Mouse (Mus musculus): ENCODE data around the gene Pard6b. TPM values are rescaled to one million over a fixed set of nuclear protein-coding genes. Genes with fewer than 3 reads are reported as not detected.

Gene Pard6b
- total and polyA plus RNA-seq, 2 experiments from 2014 or later: 3.5 to 6.5 TPM

DNA sequence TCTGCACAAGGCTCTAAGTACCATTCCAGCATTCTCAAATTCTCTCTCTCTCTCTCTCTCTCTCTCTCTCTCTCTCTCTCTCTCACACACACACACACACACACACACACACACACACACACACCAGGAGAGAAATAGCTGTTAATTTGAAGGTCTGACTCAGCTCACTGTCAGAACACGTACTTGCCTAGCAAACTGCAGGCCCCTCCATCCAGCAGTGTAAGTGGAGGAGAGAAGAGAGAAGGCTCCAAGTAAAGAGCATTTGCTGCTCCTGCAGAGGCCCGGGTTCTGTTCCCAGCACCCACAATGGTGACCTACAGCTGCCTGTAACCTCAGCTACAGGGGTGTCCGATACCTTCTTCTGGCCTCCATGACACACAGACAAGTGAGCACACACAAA lies 37.7 kb downstream of the Pard6b start:
- Histone ChIP-seq H3K4me2 (ENCODE audit: low read depth, low read length) (no peak overlapping the region), H3K9ac (replicated peaks; ENCODE audit: low read depth, low read length) (no peak overlapping the region)

DNA sequence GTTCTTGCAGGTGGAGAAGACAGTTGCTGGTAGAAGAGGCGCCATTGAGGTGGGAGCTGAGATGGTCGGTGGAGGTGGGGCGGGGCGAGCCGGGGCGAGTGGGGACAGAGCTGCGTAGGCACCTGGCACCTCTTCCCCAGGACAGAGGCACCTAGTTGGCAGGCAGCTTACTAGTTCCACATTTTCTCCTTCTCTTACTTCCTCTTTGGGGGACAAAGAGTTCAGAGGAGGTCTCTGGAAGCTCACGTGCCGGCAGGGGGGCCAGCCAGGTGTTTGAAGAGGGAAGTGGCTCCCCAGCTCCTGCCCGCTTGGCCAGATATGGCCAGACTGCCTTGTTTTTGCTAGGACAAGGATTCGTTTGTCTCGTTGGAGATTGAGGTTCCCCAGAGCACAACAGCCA lies 38.3 kb downstream of the Pard6b start:
- WGBS: 59% methylated on average over 12 of the region's 12 CpGs
- TF ChIP-seq CTCF (IDR thresholded peaks at IDR 0.05; ENCODE audit: low read depth) (no peak), EP300 (IDR thresholded peaks at IDR 0.05; ENCODE audit: low read depth) (no peak)
- H3K27me3 ChIP-seq (ENCODE audit: control insufficient read depth, insufficient read depth, low read length): peaks cover 12% of the 10 kb centered on the region; the same call in 1 of the 2 replicates

More for the DNA sequence above, 37.7 kb downstream of the Pard6b start:
- no peak for ATAC-seq (ENCODE audit: insufficient read depth, low read depth)
- WGBS: 76% methylated on average over 3 of the region's 3 CpGs
- 0 out of 2 replicates have a peak, but pooled peaks cover 9% of the 10 kb centered on the region for H3K4me1 ChIP-seq (ENCODE audit: control insufficient read depth, insufficient read depth)
- no peaks in the 10 kb centered on the region for H3K9me3 ChIP-seq (replicated peaks; ENCODE audit: control insufficient read depth, low read length)
- no peaks in the 10 kb centered on the region for H3K36me3 ChIP-seq (replicated peaks; ENCODE audit: control insufficient read depth, insufficient read depth, low read length)
- no peak for TF ChIP-seq EP300 (IDR thresholded peaks at IDR 0.05; ENCODE audit: low read depth)
- TF ChIP-seq CTCF (IDR thresholded peaks at IDR 0.05; ENCODE audit: low read depth): no peak
- no peak overlapping the region for H3K27ac ChIP-seq (ENCODE audit: low read depth)
- H3K4me3 ChIP-seq (ENCODE audit: low read depth, low read length): no peak overlapping the region
- no peak for DNase-seq (ENCODE audit: low spot score)
- peaks cover 12% of the 10 kb centered on the region; the same call in 1 of the 2 replicates for H3K27me3 ChIP-seq (ENCODE audit: control insufficient read depth, insufficient read depth, low read length)

DNA sequence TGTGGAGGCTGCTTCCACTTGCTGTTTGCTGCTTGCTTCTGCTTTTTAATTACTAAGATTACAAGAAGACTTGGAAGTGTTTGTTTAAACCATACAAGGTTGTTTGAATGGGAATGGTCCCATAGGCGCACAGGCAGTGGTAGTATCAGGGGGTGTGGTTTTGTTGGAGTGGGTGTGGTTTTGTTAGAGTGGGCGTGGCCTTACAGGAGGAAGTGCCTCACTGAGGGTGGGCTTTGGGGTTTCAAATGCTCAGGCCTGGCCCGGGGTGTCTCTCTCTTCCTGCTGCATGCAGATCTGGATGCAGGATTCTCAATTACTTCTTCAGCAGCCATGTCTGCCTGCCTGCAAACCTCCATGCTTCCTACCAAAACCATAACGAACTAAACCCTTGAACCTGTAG lies 40.1 kb downstream of the Pard6b start:
- H3K4me2 ChIP-seq (ENCODE audit: low read depth, low read length): no peak overlapping the region

More for the DNA sequence above, 38.3 kb downstream of the Pard6b start:
- H3K9me3 ChIP-seq (replicated peaks; ENCODE audit: control insufficient read depth, low read length): no peaks in the 10 kb centered on the region
- no peak overlapping the region for H3K27ac ChIP-seq (ENCODE audit: low read depth)
- peaks cover 9% of the 10 kb centered on the region; the same call in 1 of the 2 replicates for H3K4me1 ChIP-seq (ENCODE audit: control insufficient read depth, insufficient read depth)
- no peak overlapping the region for H3K4me2 ChIP-seq (ENCODE audit: low read depth, low read length)
- DNase-seq (ENCODE audit: low spot score): no peak
- H3K4me3 ChIP-seq (ENCODE audit: low read depth, low read length): no peak overlapping the region
- no peak for ATAC-seq (ENCODE audit: insufficient read depth, low read depth)
- H3K36me3 ChIP-seq (replicated peaks; ENCODE audit: control insufficient read depth, insufficient read depth, low read length): no peaks in the 10 kb centered on the region
- no peak overlapping the region for H3K9ac ChIP-seq (replicated peaks; ENCODE audit: low read depth, low read length)

GRCm38 (mm10) chr2:168123652-168124051 lies 42.8 kb downstream of the Pard6b start:
- Histone ChIP-seq H3K27me3 (ENCODE audit: control insufficient read depth, insufficient read depth, low read length) (no peaks in the 10 kb centered on the region), H3K4me2 (ENCODE audit: low read depth, low read length) (no peak overlapping the region), H3K27ac (ENCODE audit: low read depth) (no peak overlapping the region; the same call in 1 of the 2 replicates), H3K36me3 (replicated peaks; ENCODE audit: control insufficient read depth, insufficient read depth, low read length) (no peaks in the 10 kb centered on the region), H3K4me1 (ENCODE audit: control insufficient read depth, insufficient read depth) (no peaks in the 10 kb centered on the region; the same call in 1 of the 2 replicates), H3K9ac (replicated peaks; ENCODE audit: low read depth, low read length) (no peak overlapping the region), H3K4me3 (ENCODE audit: low read depth, low read length) (no peak overlapping the region), H3K9me3 (replicated peaks; ENCODE audit: control insufficient read depth, low read length) (no peaks in the 10 kb centered on the region)
- no peak for TF ChIP-seq CTCF (IDR thresholded peaks at IDR 0.05; ENCODE audit: low read depth)
- no peak for TF ChIP-seq EP300 (IDR thresholded peaks at IDR 0.05; ENCODE audit: low read depth)
- DNase-seq (ENCODE audit: low spot score) (no peak), ATAC-seq (ENCODE audit: insufficient read depth, low read depth) (no peak)
- WGBS: 78% methylated on average over 6 of the region's 6 CpGs

More for the DNA sequence above, 40.1 kb downstream of the Pard6b start:
- ATAC-seq (ENCODE audit: insufficient read depth, low read depth) (no peak), DNase-seq (ENCODE audit: low spot score) (no peak)
- peaks cover 12% of the 10 kb centered on the region; the same call in 1 of the 2 replicates for H3K27me3 ChIP-seq (ENCODE audit: control insufficient read depth, insufficient read depth, low read length)
- no peak for TF ChIP-seq CTCF (IDR thresholded peaks at IDR 0.05; ENCODE audit: low read depth)
- TF ChIP-seq EP300 (IDR thresholded peaks at IDR 0.05; ENCODE audit: low read depth): no peak
- no peaks in the 10 kb centered on the region for H3K9me3 ChIP-seq (replicated peaks; ENCODE audit: control insufficient read depth, low read length)
- no peaks in the 10 kb centered on the region for H3K36me3 ChIP-seq (replicated peaks; ENCODE audit: control insufficient read depth, insufficient read depth, low read length)
- WGBS: 82% methylated on average over 4 of the region's 4 CpGs
- H3K4me3 ChIP-seq (ENCODE audit: low read depth, low read length): no peak overlapping the region
- no peak overlapping the region for H3K9ac ChIP-seq (replicated peaks; ENCODE audit: low read depth, low read length)
- H3K4me1 ChIP-seq (ENCODE audit: control insufficient read depth, insufficient read depth): peaks cover 9% of the 10 kb centered on the region; the same call in 1 of the 2 replicates
- H3K27ac ChIP-seq (ENCODE audit: low read depth): no peak overlapping the region

- Histone ChIP-seq H3K27me3 (ENCODE audit: control insufficient read depth, insufficient read depth, low read length) (no peaks in the 10 kb centered on the region), H3K9me3 (replicated peaks; ENCODE audit: control insufficient read depth, low read length) (no peaks in the 10 kb centered on the region), H3K27ac (ENCODE audit: low read depth) (peak overlapping the region; percentile 19; the same call in 1 of the 2 replicates), H3K4me2 (ENCODE audit: low read depth, low read length) (no peak overlapping the region), H3K36me3 (replicated peaks; ENCODE audit: control insufficient read depth, insufficient read depth, low read length) (no peaks in the 10 kb centered on the region), H3K4me1 (ENCODE audit: control insufficient read depth, insufficient read depth) (peaks cover 6% of the 10 kb centered on the region; the same call in 1 of the 2 replicates), H3K9ac (replicated peaks; ENCODE audit: low read depth, low read length) (no peak overlapping the region), H3K4me3 (ENCODE audit: low read depth, low read length) (no peak overlapping the region)
- no peak for DNase-seq (ENCODE audit: low spot score)
- no peak for ATAC-seq (ENCODE audit: insufficient read depth, low read depth)
- no peak for TF ChIP-seq CTCF (IDR thresholded peaks at IDR 0.05; ENCODE audit: low read depth)
- no peak for TF ChIP-seq EP300 (IDR thresholded peaks at IDR 0.05; ENCODE audit: low read depth)
- 47% methylated on average over 11 of the region's 11 CpGs for WGBS
Measured at GRCm38 (mm10) chr2:168125288-168126089, 44.7 kb downstream of the Pard6b start.
